Mouse (Mus musculus) CH12.LX (cell line): ENCODE results near the gene Acss1.

Experiments
- CTCF ChIP-seq, 2 experiments: IDR thresholded peaks in 1 of 2; conservative IDR thresholded peaks in 1 of 2; 2 replicates each; pipeline ENCODE4 v1.5.1; 2011 to 2012; ENCODE audit warnings: low read depth in 2 of 2, low read length in 2 of 2, improper control_type of control experiment in 1 of 2, inconsistent platforms in 1 of 2, mild to moderate bottlenecking in 1 of 2, moderate library complexity in 1 of 2
- E2F4 ChIP-seq: IDR thresholded peaks from 2 replicates; pipeline ENCODE4 v1.6.1; 2011; ENCODE audit warnings: low read depth, low read length, improper control_type of control experiment; ENCODE audit not compliant: insufficient replicate concordance
- EP300 ChIP-seq: IDR thresholded peaks from 2 replicates; pipeline ENCODE4 v1.6.1; 2011; ENCODE audit warnings: low read length, improper control_type of control experiment
- POLR2A ChIP-seq: IDR thresholded peaks from 2 replicates; pipeline ENCODE4 v1.6.1; 2011; ENCODE audit warnings: low read depth, mild to moderate bottlenecking, improper control_type of control experiment, low read length
- TCF12 ChIP-seq: IDR thresholded peaks from 2 replicates; pipeline ENCODE4 v1.6.1; 2014; ENCODE audit warnings: low read depth, mild to moderate bottlenecking, inconsistent platforms, low read length, improper control_type of control experiment

- TF ChIP-seq CTCF (conservative IDR thresholded peaks at IDR 0.05 in 1 of 2, IDR thresholded peaks at IDR 0.05 in 1 of 2; ENCODE audit: low read depth in 2 of 2, low read length in 2 of 2) (no peak), E2F4 (no peak), POLR2A (no peak), EP300 (no peak), TCF12 (no peak)
Observed at GRCm38 (mm10) chr2:150623957-150624356, 44.3 kb downstream of the Acss1 start.
